Mouse (Mus musculus): Measurements from ENCODE around the gene Kap.
A peak's percentile ranks its signal among the peaks of the same experiment; 100 is the strongest.
"Not testable (repeated sequence)": the region's sequence is repeated elsewhere in the genome, so short reads cannot be mapped to it uniquely, and the experiment has no call there.

The Kap gene

DNA sequence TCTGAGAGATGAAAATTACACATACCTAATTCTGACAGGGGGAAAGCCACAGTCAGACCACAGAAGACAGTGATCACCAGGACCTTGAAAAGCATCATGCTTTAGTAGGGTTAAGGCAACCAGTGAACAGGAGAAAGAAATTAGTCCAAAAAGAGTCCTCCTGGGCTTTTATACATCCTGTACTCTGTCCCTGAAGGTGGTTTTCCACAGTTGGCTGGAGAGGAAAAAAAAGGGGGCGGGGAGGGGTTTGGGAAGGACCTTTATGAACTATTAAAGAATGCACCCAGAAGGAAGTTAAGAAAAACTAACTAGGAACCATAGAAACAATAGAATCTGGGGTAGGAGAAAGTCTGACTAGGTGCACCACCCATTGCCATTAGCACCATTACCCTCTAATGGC, at the start of gene Kap:
TSS of gene Kap (minus strand) at position 237 of the 400 bp plus-strand sequence.
- no peak for DNase-seq

DNA sequence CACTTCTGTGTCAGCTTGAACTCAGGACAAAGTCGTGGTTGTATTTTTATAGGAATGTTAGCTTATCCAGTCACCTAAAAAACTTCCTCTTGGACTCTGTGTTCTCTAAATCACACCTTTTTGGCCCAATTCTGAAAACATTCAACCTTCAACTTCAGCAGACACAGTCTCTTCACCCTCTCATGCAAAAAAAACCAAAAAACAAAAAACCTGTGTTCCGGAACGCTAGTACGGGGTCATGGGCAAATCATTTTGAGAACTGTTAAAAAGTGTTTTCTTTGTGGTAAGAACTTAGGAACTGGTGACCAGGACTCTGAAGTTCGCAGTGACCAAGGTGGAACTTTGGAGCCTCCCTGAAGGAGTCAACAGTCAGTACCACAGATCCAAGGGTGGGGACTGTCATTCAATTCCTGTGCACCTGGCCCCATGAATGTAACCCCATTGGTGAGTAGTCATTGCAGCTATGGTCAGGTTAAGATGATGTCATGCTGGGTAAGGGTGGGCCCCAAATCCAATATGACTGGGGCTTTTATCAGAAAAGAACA, 32.4 kb upstream of the Kap start:
- no peak for DNase-seq

DNA sequence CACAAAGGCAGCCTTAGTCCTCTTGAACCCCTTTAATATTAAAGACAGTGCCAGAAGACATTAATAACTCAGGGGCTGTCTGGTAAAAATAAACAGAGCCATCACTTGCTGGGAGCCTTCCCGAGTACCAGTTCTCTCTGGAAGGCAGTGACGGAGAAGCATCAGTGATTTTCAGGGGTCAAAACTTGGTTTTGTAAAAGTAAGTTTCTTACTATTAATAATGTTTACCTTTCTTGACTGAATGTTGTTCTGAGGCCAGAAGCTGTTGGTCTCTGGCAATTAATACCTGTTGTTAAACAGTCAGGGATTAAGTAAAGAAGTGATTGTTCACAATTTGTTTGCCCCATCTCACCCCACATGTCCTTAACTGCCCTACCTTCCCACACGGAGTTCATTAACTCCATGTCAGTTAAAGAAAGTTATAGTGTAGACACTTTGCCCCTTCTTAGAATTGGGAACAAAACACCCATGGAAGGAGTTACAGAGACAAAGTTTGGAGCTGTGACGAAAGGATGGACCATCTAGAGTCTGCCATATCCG, 30.0 kb upstream of the Kap start:
- no peak for DNase-seq

DNA sequence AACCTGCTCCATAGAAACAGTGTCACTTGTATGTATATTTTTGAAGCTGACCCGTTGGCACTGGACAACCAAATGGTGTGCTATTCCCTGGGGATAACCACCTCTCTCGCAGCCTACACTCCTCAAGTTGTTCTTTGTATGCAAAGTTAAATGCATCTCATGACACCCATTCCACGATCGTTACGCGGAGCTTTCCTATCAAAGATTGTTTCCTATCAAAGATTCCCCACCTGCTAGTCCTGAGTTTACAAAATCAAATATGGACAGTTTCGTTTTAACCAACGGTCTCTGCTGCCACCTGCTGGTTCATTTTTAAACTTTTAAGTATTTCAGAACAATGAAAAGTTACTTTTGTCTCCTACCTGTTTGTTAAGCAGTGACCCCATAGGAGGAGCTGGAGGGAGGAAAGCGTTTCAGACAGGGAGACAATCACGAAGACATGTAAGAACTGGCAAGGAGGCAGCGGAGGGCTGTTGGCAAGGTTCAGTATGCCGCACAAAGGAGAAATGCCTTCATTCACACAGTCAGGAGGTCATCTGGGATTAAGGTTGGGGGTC, 22.4 kb upstream of the Kap start:
- DNase-seq: peak in 1 of 2 experiments; percentile 9

DNA sequence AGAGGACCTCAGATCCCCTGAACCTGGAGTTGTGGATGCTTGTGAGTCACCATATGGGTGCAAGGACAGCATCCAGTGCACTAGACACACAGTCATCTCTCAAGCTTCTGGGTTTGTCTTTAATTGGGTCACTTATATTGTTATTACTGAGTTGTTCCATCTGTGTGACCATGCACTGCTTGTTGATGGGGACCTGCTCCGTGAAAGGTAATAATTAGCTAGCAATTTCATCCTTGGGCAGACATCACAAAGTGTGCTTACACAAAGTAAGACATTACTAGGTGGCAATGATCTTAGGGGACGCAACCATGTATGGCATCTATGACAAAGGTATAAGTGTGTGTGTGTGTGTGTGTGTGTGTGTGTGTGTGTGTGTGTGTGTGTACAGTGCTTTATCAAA, 19.1 kb upstream of the Kap start:
- DNase-seq: no peak

DNA sequence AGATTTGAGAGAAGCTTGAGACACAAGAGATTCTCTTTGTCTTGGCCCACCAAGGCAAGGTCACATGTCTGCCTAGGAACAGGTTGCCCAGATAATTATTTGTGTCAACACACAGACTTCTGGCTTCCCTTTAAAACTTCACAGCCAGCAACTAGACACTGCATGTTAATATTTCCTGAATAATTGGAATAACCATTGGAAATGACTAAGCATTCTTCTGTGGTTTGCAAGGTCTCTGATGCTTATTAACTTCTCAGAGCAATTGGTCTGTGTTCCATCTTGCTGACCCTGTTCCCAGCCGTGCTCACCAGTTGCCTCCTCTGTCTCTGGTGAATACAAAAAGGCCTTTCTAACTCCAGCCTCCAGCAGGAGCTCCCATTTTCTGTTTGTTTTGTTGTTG, 17.6 kb upstream of the Kap start:
- DNase-seq: no peak

DNA sequence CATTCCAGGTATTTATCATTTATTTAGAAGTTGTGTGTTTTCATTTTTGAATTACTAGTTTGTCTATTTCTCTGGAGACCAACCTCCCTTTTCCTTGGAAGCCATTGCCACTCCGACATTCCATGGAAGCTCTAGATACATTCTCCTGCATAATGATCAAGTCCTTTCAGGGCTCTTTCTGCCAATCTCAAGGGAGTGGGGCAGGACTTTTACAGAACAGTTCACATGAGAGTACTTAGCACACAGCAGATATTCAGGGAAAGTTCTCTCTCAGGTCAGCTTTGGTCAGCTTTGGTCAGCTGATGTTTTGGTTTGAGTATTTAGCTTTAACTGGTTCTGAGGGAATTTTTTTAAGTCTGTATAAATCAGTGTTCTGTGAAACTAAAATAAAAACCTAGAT, 14.8 kb upstream of the Kap start:
- no peak for DNase-seq

DNA sequence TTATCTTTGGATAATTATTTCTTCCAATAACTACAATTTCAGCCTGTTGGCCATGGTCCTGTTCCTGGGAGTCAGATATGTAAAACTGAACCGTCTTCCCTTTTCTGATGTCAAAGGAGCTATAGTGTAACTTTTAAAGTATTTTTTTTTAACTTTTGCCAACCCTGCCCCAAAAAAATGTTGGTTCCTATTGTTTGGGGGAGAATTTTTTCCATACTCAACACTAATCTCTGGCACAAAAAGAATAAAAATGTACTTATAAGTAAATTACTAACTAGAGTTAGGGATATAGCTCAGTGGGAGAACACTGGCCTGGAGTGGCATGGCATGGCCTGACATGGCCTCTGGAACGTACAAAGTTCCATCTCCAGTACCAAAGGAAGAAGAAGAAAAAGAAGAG, 2.3 kb upstream of the Kap start:
- no peak for DNase-seq

DNA sequence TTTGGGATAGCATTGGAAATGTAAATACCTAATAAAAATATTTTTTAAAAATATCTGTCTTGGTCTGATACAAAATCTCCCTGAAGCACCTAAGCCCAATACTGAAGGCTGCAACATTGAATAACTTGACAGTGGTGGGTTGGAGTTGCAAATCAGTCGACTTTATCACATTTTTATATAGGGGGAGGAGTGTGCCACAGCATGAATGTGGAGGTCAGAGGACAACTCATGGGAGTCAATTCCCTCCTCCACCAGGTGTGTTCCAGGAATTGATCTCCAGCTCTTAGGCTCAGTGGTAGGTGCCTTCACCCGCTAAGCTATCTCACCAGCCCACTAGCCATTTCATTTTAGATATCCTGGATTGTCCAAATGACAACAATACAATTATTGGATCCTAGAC, 4.2 kb downstream of the Kap start:
- DNase-seq: no peak

DNA sequence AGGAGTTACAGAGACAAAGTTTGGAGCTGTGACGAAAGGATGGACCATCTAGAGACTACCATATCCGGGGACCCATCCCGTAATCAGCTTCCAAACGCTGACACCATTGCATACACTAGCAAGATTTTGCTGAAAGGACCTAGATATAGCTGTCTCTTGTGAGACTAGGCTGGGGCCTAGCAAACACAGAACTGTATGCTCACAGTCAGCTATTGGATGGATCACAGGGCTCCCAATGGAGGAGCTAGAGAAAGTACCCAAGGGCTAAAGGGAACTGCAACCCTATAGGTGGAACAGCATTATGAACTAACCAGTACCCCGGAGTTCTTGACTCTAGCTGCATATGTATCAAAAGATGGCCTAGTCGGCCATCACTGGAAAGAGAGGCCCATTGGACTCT, 4.7 kb downstream of the Kap start:
- DNase-seq: not testable (repeated sequence)

DNA sequence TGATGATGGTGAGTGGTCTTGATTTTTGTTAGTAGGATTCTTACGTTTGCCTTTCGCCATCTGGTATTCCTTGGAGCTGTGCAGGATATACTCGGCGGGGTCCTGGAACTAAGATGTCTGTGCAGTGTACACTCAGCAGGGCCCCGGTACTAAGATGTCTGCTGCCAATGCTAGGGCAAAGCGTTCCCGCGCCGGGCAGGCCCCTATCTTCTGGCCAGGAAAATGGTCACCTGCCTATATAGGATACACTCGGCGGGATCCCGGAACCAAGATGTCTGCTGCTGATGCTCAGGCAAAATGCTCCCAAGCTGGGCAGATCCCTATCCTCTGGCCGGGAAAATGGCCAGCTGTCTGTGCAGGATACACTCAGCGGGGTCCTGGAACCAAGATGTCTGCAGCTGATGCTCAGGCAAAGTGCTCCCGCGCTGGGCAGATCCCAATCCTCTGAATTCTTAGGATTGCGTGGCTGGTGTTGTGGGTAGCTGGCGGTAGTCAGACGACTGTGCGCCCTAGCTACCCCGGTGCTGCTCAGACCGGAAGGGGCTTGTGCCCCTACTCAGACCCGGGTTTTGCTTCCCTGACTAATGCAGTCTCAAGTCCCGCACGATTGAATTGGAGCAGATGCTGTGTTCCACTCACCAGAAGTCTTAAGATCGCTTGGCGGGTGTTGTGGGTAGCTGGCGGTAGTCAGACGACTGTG, 15.1 kb downstream of the Kap start:
- not testable (repeated sequence) for DNase-seq

DNA sequence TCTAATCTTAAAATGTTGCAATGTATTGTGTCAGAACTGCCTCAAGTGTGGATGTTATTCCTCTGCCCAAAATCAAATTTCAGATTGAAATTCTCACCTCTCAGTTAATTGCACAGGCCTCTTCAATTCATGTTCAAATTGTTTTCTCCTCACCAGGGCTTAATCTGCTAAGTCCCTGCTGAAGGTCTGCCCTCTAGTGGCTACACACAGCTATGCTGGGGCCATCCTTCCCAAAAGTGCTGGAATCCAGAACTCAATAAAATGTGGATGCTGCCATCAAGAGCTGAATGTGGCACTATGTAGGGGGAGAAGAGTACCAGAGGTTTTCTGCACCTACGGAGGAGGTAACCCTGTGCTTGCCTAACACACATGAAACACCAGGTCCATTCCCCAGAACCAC, 41.2 kb downstream of the Kap start:
- DNase-seq: no peak

All from lung, postnatal 4 days (tissue).